Mouse (Mus musculus) midbrain, embryonic 13.5 days (tissue): ENCODE results near the gene Larp4b. TPM values are rescaled to one million over a fixed set of nuclear protein-coding genes. Genes with fewer than 3 reads are reported as not detected.

ENCODE experiments used
- ATAC-seq: fragments of 200-750 bp; cut with Nextera tagmentation; 2 replicates; pipeline ENCODE4 v1.8.0; 2017; ENCODE audit warnings: mild to moderate bottlenecking, moderate TSS enrichment, moderate library complexity
- H3K27ac ChIP-seq: fragments of 300-500 bp; sonication (generic); 2 replicates; pipeline ENCODE4 v1.5.1; 2015; ENCODE audit warnings: inconsistent platforms, mild to moderate bottlenecking, moderate library complexity
- H3K27me3 ChIP-seq: fragments of 300-500 bp; sonication (generic); 2 replicates; pipeline ENCODE4 v1.6.1; 2015; ENCODE audit warnings: mild to moderate bottlenecking, inconsistent platforms
- H3K36me3 ChIP-seq: fragments of 300-500 bp; sonication (generic); 2 replicates; pipeline ENCODE4 v1.6.1; 2015; ENCODE audit warnings: mild to moderate bottlenecking, inconsistent platforms
- H3K4me1 ChIP-seq: fragments of 300-500 bp; sonication (generic); replicated peaks from 2 replicates; pipeline ENCODE4 v1.6.1; 2015; ENCODE audit warnings: inconsistent platforms
- H3K4me2 ChIP-seq: fragments of 300-500 bp; sonication (generic); replicated peaks from 2 replicates; pipeline ENCODE4 v1.6.1; 2015; ENCODE audit warnings: moderate library complexity, mild to moderate bottlenecking, inconsistent platforms
- H3K4me3 ChIP-seq: fragments of 300-500 bp; sonication (generic); replicated peaks from 2 replicates; pipeline ENCODE4 v1.5.1; 2015; ENCODE audit warnings: mild to moderate bottlenecking, inconsistent platforms
- H3K9ac ChIP-seq: fragments of 300-500 bp; sonication (generic); replicated peaks from 2 replicates; pipeline ENCODE4 v1.6.1; 2015; ENCODE audit warnings: mild to moderate bottlenecking, inconsistent platforms
- H3K9me3 ChIP-seq: fragments of 300-500 bp; sonication (generic); 2 replicates; pipeline ENCODE4 v1.6.1; 2016; ENCODE audit warnings: mild to moderate bottlenecking, inconsistent platforms
- WGBS: fragments of 180-500 bp; shearing (Covaris S2); methylation state at CpG from one replicate; pipeline ENCODE4 v1.1.7; 2015; 5-methylcytosine and 5-hydroxymethylcytosine counted together
- polyA plus RNA-seq: library from polyadenylated mRNA; unstranded; fragments of >200 nt; fragmentation: Nextera tagmentation; extraction: Ambion mirVana; gene quantifications from 2 replicates; pipeline ENCODE4 v1.2.1, GENCODE M21; 2015

Gene Larp4b
- polyA plus RNA-seq, 1 experiment from 2014 or later, result 34.1 TPM

DNA sequence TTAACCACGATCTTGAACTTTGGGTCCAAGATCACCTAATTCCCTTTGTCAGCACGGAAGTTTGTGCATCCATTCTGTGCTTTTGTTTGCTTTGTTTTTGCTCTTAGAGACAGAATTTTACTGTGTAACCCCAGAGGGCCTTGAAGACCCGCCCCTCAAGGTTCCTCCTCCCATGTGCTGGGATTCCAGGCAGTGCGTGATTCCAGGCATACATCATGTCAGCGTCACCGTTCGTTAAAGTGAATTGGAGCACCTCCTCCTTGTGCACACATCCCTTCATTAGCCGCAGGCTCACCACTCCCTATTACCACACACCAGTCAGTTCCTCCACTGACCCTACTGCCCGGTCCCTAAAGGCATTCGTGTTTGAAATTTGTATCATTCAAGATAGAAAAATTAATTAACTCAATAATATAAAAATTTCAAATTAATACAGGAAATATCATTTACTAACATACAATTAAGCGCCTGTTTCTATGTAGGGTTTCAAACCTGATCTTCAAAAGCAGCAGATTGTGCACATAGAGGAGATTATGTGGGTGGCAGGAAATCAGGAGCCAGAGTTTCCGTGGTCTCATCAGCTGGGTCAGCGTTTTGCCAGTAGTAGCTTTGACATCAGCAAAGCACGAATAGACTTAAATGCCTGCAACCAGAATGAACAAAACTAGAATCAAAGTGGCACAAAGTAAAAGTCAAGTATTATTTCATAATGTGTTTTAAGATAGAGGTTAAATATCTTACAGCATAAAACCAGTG is 11.4 kb upstream of the Larp4b start:
- Histone ChIP-seq H3K36me3 (no peaks in the 10 kb centered on the region), H3K4me2 (no peak overlapping the region), H3K4me3 (no peak overlapping the region), H3K27me3 (no peaks in the 10 kb centered on the region), H3K9ac (no peak overlapping the region), H3K27ac (no peak overlapping the region), H3K4me1 (no peaks in the 10 kb centered on the region), H3K9me3 (no peaks in the 10 kb centered on the region)
- WGBS, result 83% methylated on average over 14 of the region's 14 CpGs
- ATAC-seq, result no peak

DNA sequence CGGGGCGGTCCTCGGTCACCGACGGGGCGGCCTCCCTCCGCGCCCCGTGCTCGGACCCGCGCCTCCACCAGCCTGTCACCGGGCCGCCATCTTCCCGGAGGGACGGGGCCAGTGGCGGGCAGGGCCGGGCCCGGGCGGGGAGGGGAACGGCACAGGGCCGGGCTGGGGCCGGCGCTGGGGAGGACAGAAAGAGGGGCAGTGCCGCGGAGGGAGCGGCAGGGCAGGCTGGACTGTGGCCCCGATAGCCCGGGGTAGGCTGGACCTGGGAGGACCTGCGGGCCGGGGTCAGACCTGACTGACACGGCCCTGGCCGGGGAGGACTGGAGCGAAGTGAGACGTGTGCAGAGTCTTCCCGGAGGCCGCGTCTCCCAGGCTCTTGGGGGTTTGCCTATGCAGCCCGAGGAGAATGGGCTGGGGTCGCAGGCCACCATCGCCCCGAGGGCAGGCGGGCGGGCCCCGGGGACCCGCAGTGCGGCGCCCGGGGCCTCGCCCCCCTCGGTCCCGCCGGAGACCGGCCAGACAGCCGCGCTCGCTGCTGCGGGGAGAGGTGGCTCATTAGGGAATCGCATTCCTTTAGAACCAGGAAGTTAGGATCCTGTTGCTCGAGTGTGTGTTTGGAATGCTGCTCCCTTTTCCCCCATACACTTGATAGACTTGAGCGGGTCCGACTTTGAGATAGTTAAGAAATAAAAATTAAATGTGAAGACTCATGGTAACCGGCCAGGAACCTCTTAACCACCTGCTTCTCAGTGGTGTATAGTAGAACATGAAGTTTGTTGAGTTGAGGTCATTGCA is 702 bp downstream of the Larp4b start:
- WGBS, result under 1% methylated on average over 63 of the region's 63 CpGs
- H3K4me3 ChIP-seq, result peak overlapping the region; percentile 99
- H3K9me3 ChIP-seq, result no peaks in the 10 kb centered on the region
- peaks cover 34% of the 10 kb centered on the region for H3K4me1 ChIP-seq
- H3K9ac ChIP-seq, result peak overlapping the region; percentile 97
- H3K27me3 ChIP-seq, result no peaks in the 10 kb centered on the region
- H3K27ac ChIP-seq, result peak overlapping the region; percentile 91
- no peaks in the 10 kb centered on the region for H3K36me3 ChIP-seq
- H3K4me2 ChIP-seq, result peak overlapping the region; percentile 99
- ATAC-seq, result peak; percentile 71

DNA sequence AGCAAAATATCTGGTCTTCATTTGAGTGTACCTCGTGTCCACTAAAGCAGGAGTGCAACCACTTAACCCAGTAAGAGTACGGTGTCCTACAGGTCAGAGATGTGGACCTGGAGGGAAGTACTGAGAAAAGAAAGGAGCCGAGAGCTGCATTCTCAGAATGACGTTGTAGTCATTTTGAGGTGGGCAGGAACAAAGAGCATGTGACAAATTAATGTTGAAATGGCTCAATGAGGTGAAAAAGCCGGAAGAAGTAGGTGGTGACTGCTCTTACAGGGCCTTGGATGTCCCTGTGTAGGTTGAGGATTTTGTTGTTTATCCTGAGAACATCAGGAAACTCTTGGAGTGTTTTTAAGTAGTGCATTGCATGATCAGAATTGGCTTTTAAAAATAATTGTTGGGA is 5.6 kb downstream of the Larp4b start:
- Histone ChIP-seq H3K4me1 (peaks cover 30% of the 10 kb centered on the region), H3K9me3 (no peaks in the 10 kb centered on the region), H3K27me3 (no peaks in the 10 kb centered on the region), H3K36me3 (no peaks in the 10 kb centered on the region), H3K27ac (no peak overlapping the region), H3K9ac (no peak overlapping the region), H3K4me3 (no peak overlapping the region), H3K4me2 (no peak overlapping the region)
- 77% methylated on average over 5 of the region's 5 CpGs for whole genome bisulfite sequencing
- ATAC-seq, result no peak

DNA sequence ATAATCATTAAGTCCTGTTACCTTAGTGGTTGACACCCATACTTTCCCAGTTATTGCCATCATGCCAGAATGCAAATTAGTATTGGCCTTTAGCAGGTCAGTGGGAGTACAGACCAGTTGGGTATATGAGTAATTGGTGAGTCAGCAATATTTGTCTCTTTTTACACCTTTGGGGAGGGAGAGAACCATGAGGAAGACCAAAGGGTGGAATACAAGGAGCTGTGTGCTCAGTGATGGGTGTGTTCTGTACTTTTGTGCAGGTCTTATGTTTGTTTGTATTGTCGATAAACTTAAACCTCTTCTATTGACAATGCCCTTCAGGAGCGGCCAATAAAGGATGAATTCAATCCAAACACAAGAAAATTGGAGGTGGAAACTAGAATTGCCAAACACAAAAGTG is 6.8 kb downstream of the Larp4b start:
- Histone ChIP-seq H3K4me3 (no peak overlapping the region), H3K9me3 (no peaks in the 10 kb centered on the region), H3K9ac (no peak overlapping the region), H3K4me2 (no peak overlapping the region), H3K36me3 (no peaks in the 10 kb centered on the region), H3K27ac (no peak overlapping the region), H3K4me1 (peaks cover 19% of the 10 kb centered on the region), H3K27me3 (no peaks in the 10 kb centered on the region)
- WGBS, result 96% methylated on average over 2 of the region's 2 CpGs
- no peak for ATAC-seq

- H3K4me3 ChIP-seq, result no peak overlapping the region
- H3K36me3 ChIP-seq, result no peaks in the 10 kb centered on the region
- H3K4me2 ChIP-seq, result no peak overlapping the region
- no peaks in the 10 kb centered on the region for H3K9me3 ChIP-seq
- WGBS, result 94% methylated on average over 5 of the region's 5 CpGs
- ATAC-seq, result no peak
- H3K27me3 ChIP-seq, result no peaks in the 10 kb centered on the region
- no peaks in the 10 kb centered on the region for H3K4me1 ChIP-seq
- no peak overlapping the region for H3K9ac ChIP-seq
- H3K27ac ChIP-seq, result no peak overlapping the region
Observed at GRCm38 (mm10) chr13:9106246-9106645, 12.6 kb downstream of the Larp4b start.

DNA sequence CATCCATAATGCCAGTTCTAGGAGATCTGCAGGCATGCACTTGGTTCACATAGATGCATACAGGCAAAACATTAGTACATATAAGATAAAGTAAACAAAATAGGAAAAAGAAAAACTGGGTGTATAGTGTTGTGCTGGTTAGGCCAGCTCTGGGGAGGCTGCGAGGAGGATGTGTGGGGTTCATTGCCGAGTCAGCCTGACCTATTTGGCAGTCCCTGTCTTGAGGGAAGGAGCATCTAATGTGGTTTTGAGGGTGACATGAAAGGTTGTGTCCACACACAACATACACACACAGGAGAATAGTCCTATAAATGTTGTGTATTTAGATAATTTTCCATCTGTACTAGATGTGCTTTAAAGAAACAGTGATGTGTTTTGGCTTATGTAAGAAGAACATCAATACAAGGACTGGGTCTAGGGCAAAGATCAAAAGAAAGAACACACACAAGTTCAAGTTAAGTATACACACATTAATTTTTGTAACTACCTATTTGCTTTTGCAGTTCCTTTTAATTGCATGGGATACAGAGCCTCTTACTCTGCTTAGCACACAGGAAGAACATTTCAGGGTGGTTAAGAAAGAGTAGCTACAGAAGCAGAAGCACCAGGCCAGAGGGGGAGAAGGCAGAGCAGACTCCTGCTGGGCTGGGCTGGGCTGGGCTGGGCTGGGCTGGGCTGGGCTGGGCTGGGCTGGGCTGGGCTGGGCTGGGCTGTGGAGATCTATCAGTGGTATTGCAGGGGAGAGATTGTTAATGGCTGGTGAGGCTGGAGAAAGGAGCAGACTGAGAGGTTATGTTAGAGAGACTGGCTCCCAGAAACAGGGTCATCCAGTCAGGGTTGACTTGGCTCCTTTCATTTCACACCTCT is 13.5 kb downstream of the Larp4b start:
- ATAC-seq, result no peak
- Histone ChIP-seq H3K4me2 (no peak overlapping the region), H3K4me3 (no peak overlapping the region), H3K9ac (no peak overlapping the region), H3K27me3 (no peaks in the 10 kb centered on the region), H3K4me1 (no peaks in the 10 kb centered on the region), H3K27ac (no peak overlapping the region), H3K9me3 (no peaks in the 10 kb centered on the region), H3K36me3 (no peaks in the 10 kb centered on the region)
- 98% methylated on average over 2 of the region's 2 CpGs for WGBS

- Histone ChIP-seq H3K36me3 (no peaks in the 10 kb centered on the region), H3K4me2 (no peak overlapping the region), H3K9ac (no peak overlapping the region), H3K27me3 (no peaks in the 10 kb centered on the region), H3K27ac (no peak overlapping the region), H3K4me3 (no peak overlapping the region), H3K4me1 (no peaks in the 10 kb centered on the region), H3K9me3 (no peaks in the 10 kb centered on the region)
- ATAC-seq, result no peak
- 97% methylated on average over 3 of the region's 3 CpGs for WGBS
Observed at GRCm38 (mm10) chr13:9113735-9114134, 20.1 kb downstream of the Larp4b start.

DNA sequence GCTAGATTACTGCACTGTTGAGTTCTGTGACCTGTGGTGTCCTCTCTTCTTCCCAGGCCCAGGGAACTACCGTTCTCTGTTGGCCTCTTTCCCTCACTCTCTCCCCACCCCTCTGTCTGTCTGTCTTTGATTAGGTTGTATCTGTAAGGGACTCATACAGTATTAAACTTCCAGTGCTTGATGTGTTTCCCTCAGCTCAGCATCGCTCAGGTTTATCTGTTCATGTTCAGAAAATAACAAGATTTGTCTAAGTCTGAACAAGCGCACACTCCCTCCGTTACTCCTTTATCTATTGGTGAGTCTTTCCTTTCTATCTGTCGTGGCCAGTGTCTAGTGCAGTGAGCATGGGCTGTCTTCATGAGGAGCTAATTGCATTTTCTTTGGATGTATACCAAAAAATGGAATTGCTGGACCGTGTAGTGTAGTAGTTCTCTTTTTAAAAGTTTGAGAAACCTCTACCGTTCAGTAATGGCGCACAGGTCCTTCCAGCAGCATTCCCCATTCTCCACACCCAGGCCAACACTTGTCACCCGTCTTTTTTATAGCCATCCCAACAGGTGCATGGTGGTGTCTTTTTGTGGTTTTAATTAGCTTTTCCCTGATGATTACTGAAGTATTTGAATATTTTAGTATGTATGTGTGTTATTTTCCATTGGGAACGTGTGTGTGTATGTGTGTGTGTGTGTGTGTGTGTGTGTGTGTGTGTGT is 27.3 kb downstream of the Larp4b start:
- Histone ChIP-seq H3K27me3 (no peaks in the 10 kb centered on the region), H3K36me3 (peaks cover 32% of the 10 kb centered on the region), H3K9me3 (no peaks in the 10 kb centered on the region), H3K4me1 (no peaks in the 10 kb centered on the region), H3K9ac (no peak overlapping the region), H3K4me3 (no peak overlapping the region), H3K4me2 (no peak overlapping the region), H3K27ac (no peak overlapping the region)
- no peak for ATAC-seq
- WGBS, result 88% methylated on average over 10 of the region's 10 CpGs

- ATAC-seq, result no peak
- Histone ChIP-seq H3K9ac (no peak overlapping the region), H3K36me3 (peaks cover 32% of the 10 kb centered on the region), H3K27ac (no peak overlapping the region), H3K4me1 (no peaks in the 10 kb centered on the region), H3K4me2 (no peak overlapping the region), H3K27me3 (no peaks in the 10 kb centered on the region), H3K4me3 (no peak overlapping the region), H3K9me3 (no peaks in the 10 kb centered on the region)
- 93% methylated on average over 4 of the region's 4 CpGs for WGBS
Observed at GRCm38 (mm10) chr13:9122045-9122444, 28.4 kb downstream of the Larp4b start.

DNA sequence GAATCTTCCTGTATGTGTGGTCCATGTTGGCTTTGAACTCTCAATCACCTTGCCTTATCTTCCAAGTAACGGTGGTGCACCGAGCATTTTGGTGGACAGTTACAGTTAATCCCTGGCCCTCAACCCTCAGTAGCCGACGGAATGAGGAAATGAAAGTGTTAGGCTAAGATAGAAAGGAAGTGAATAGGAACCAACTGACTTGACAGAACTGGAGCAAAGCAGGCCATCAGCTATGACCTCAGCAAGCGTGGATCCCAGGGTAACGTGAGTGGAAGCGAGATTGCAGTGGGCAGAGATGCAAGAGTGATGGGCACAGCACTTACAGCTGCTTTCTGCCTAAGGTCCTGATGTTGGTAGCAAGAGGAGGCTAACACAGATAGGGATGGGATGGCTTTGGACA is 31.5 kb downstream of the Larp4b start:
- Histone ChIP-seq H3K9me3 (no peaks in the 10 kb centered on the region), H3K27me3 (no peaks in the 10 kb centered on the region), H3K4me3 (no peak overlapping the region), H3K4me2 (no peak overlapping the region), H3K4me1 (no peaks in the 10 kb centered on the region), H3K27ac (no peak overlapping the region), H3K9ac (no peak overlapping the region), H3K36me3 (peaks cover 56% of the 10 kb centered on the region)
- 97% methylated on average over 7 of the region's 7 CpGs for WGBS
- ATAC-seq, result no peak

GRCm38 (mm10) chr13:9127715-9128114 is 34.0 kb downstream of the Larp4b start:
- H3K36me3 ChIP-seq, result peaks cover 60% of the 10 kb centered on the region
- 95% methylated on average over 4 of the region's 4 CpGs for WGBS

More at GRCm38 (mm10) chr13:9127715-9128114, 34.0 kb downstream of the Larp4b start:
- Histone ChIP-seq H3K27ac (no peak overlapping the region), H3K4me2 (no peak overlapping the region), H3K9ac (no peak overlapping the region), H3K4me3 (no peak overlapping the region), H3K4me1 (no peaks in the 10 kb centered on the region), H3K27me3 (no peaks in the 10 kb centered on the region), H3K9me3 (no peaks in the 10 kb centered on the region)
- no peak for ATAC-seq
